Mouse (Mus musculus) liver, embryonic 14.5 days (tissue): Measurements from ENCODE around the gene Odf3l2. TPM values are rescaled to one million over a fixed set of nuclear protein-coding genes. Genes with fewer than 3 reads are reported as not detected.

Source experiments
- ATAC-seq: fragments of 200-750 bp; cut with Nextera tagmentation; 2 replicates; pipeline ENCODE4 v1.8.0; 2017; ENCODE audit warnings: moderate number of reproducible peaks, mild to moderate bottlenecking, moderate library complexity; ENCODE audit not compliant: insufficient read depth
- DNase-seq, 3 experiments: peaks; one replicate each; pipeline ENCODE4 v3.0.0-alpha.2; 2012 to 2013; ENCODE audit warnings: low read depth in 3 of 3, low spot score in 3 of 3
- H3K27ac ChIP-seq: fragments of 300-500 bp; sonication (generic); 2 replicates; pipeline ENCODE4 v1.5.1; 2014; ENCODE audit warnings: moderate library complexity, mild to moderate bottlenecking, control low read depth, inconsistent platforms
- H3K27me3 ChIP-seq: fragments of 300-500 bp; sonication (generic); 2 replicates; pipeline ENCODE4 v1.6.1; 2014; ENCODE audit warnings: mild to moderate bottlenecking, low read length, moderate library complexity; ENCODE audit not compliant: control insufficient read depth, insufficient read depth
- H3K36me3 ChIP-seq: fragments of 300-500 bp; sonication (generic); replicated peaks from 2 replicates; pipeline ENCODE4 v1.6.1; 2014; ENCODE audit warnings: low read depth; ENCODE audit not compliant: control insufficient read depth, insufficient read depth
- H3K4me1 ChIP-seq, 2 experiments: fragments of 200-500 bp in 1 of 2; fragments of 300-500 bp in 1 of 2; sonication (generic) in 1 of 2; replicated peaks; 2 replicates each; pipeline ENCODE4 v1.6.1; 2012 to 2014; ENCODE audit warnings: antibody characterized with exemption in 1 of 2, inconsistent platforms in 1 of 2, low read length in 1 of 2; ENCODE audit not compliant: control insufficient read depth in 2 of 2, insufficient read depth in 2 of 2
- H3K4me2 ChIP-seq: fragments of 300-500 bp; sonication (generic); 2 replicates; pipeline ENCODE4 v1.6.1; 2014; ENCODE audit warnings: low read depth, mild to moderate bottlenecking, control low read depth, moderate library complexity
- H3K4me3 ChIP-seq, 2 experiments: fragments of 200-500 bp in 1 of 2; fragments of 300-500 bp in 1 of 2; sonication (generic) in 1 of 2; 2 replicates each; pipeline ENCODE4 v1.5.1; 2012 to 2014; ENCODE audit warnings: low read depth in 2 of 2, low read length in 2 of 2, mild to moderate bottlenecking in 2 of 2, control low read depth in 1 of 2, inconsistent platforms in 1 of 2, moderate library complexity in 1 of 2; ENCODE audit not compliant: insufficient read depth in 1 of 2
- H3K9ac ChIP-seq: fragments of 300-500 bp; sonication (generic); replicated peaks from 2 replicates; pipeline ENCODE4 v1.6.1; 2014; ENCODE audit warnings: mild to moderate bottlenecking, control low read depth, moderate library complexity
- H3K9me3 ChIP-seq: fragments of 300-500 bp; sonication (generic); 2 replicates; pipeline ENCODE4 v1.6.1; 2016; ENCODE audit warnings: low read length, mixed read lengths; ENCODE audit not compliant: control insufficient read depth
- CTCF ChIP-seq: IDR thresholded peaks from 2 replicates; pipeline ENCODE4 v1.5.1; 2016; ENCODE audit warnings: antibody characterized with exemption, low read depth, control low read depth
- EP300 ChIP-seq: IDR thresholded peaks from 2 replicates; pipeline ENCODE4 v1.6.1; 2016; ENCODE audit warnings: antibody characterized with exemption, low read depth
- WGBS: fragments of 180-500 bp; shearing (Covaris S2); extraction: QIAGEN DNeasy Blood & Tissue Kit; methylation state at CpG from one replicate; pipeline ENCODE4 v1.1.7; 2014; ENCODE audit not compliant: insufficient replicate concordance; 5-methylcytosine and 5-hydroxymethylcytosine counted together
- polyA plus RNA-seq, 2 experiments: library from polyadenylated mRNA; depleted of rRNA in 1 of 2; stranded (reverse) in 1 of 2; unstranded in 1 of 2; fragments of >200 nt; fragmentation: Nextera tagmentation in 1 of 2; extraction: Ambion mirVana in 1 of 2; gene quantifications; 2 replicates each; pipeline versions ENCODE4 v1.2.1 to v1.2.3; 2012 to 2014

The Odf3l2 gene
- polyA plus RNA-seq, 2 experiments: not detected

GRCm38 (mm10) chr10:79631432-79631831 lies 14.1 kb downstream of the Odf3l2 start:
- DNase-seq (no peak), ATAC-seq (no peak)
- Histone ChIP-seq H3K9me3 (no peaks in the 10 kb centered on the region), H3K4me1 (no peaks in the 10 kb centered on the region), H3K36me3 (no peaks in the 10 kb centered on the region), H3K27ac (no peak overlapping the region), H3K27me3 (peaks cover 2% of the 10 kb centered on the region), H3K4me2 (no peak overlapping the region), H3K9ac (no peak overlapping the region), H3K4me3 (no peak overlapping the region)
- no peak for TF ChIP-seq EP300
- no peak for TF ChIP-seq CTCF
- WGBS: 65% methylated on average over 4 of the region's 4 CpGs

GRCm38 (mm10) chr10:79628377-79628776 lies 17.2 kb downstream of the Odf3l2 start:
- no peak overlapping the region for H3K27ac ChIP-seq
- H3K27me3 ChIP-seq: no peaks in the 10 kb centered on the region
- no peak overlapping the region for H3K4me2 ChIP-seq
- 53% methylated on average over 5 of the region's 5 CpGs for WGBS
- no peak overlapping the region for H3K4me3 ChIP-seq
- no peaks in the 10 kb centered on the region for H3K36me3 ChIP-seq
- no peaks in the 10 kb centered on the region for H3K9me3 ChIP-seq
- H3K9ac ChIP-seq: no peak overlapping the region
- ATAC-seq: no peak
- DNase-seq: no peak
- no peak for TF ChIP-seq EP300
- no peaks in the 10 kb centered on the region for H3K4me1 ChIP-seq

- Histone ChIP-seq H3K27ac (no peak overlapping the region), H3K36me3 (no peaks in the 10 kb centered on the region), H3K9me3 (no peaks in the 10 kb centered on the region), H3K27me3 (no peaks in the 10 kb centered on the region), H3K4me2 (no peak overlapping the region), H3K9ac (no peak overlapping the region), H3K4me3 (no peak overlapping the region), H3K4me1 (no peaks in the 10 kb centered on the region)
- 65% methylated on average over 10 of the region's 10 CpGs for WGBS
- no peak for TF ChIP-seq EP300
- TF ChIP-seq CTCF: no peak
- DNase-seq (no peak), ATAC-seq (no peak)
Observed at GRCm38 (mm10) chr10:79626156-79626555, 19.4 kb downstream of the Odf3l2 start.

GRCm38 (mm10) chr10:79625398-79625797 lies 20.1 kb downstream of the Odf3l2 start:
- Histone ChIP-seq H3K9me3 (no peaks in the 10 kb centered on the region), H3K4me2 (no peak overlapping the region), H3K27me3 (no peaks in the 10 kb centered on the region), H3K36me3 (no peaks in the 10 kb centered on the region), H3K9ac (no peak overlapping the region), H3K4me1 (no peaks in the 10 kb centered on the region), H3K27ac (no peak overlapping the region), H3K4me3 (no peak overlapping the region)
- DNase-seq: no peak
- WGBS: 61% methylated on average over 9 of the region's 9 CpGs
- no peak for TF ChIP-seq EP300
- no peak for TF ChIP-seq CTCF
- ATAC-seq: no peak

GRCm38 (mm10) chr10:79623950-79624349 lies 21.6 kb downstream of the Odf3l2 start:
- no peaks in the 10 kb centered on the region for H3K36me3 ChIP-seq
- TF ChIP-seq CTCF (no peak), EP300 (no peak)
- no peak overlapping the region for H3K27ac ChIP-seq
- DNase-seq (no peak), ATAC-seq (no peak)
- no peak overlapping the region for H3K9ac ChIP-seq
- H3K9me3 ChIP-seq: no peaks in the 10 kb centered on the region
- H3K4me3 ChIP-seq: no peak overlapping the region
- H3K4me2 ChIP-seq: no peak overlapping the region
- 59% methylated on average over 12 of the region's 12 CpGs for WGBS
- H3K27me3 ChIP-seq: no peaks in the 10 kb centered on the region
- no peaks in the 10 kb centered on the region for H3K4me1 ChIP-seq
